Mouse (Mus musculus) kidney, adult 11 months (tissue): Measurements from ENCODE around the gene Prkar1b.
A peak's percentile ranks its signal among the peaks of the same experiment; 100 is the strongest.

Experiments
- DNase-seq: peaks from one replicate; pipeline ENCODE4 v3.0.0; 2022

Gene Prkar1b

DNA sequence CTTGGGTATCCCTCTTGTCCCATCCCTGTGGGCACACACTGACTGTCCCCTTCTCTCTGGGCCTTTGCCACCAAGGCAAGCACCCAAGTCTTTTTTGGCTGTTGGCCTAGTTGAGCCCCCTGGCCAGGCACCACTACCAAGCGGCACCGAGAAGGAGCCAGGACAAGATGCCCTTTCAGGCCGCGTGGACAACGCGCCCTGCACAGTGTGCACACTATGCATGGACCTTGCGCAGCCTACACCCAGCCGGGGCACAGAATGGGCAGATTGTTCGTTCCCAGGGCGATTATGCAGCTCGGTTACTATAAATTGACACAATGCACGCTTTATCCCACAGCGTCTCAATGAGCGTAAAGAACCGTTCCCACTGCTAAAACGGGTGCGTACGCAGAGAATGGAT is 98.5 kb downstream of the Prkar1b start:
- DNase-seq, result no peak

DNA sequence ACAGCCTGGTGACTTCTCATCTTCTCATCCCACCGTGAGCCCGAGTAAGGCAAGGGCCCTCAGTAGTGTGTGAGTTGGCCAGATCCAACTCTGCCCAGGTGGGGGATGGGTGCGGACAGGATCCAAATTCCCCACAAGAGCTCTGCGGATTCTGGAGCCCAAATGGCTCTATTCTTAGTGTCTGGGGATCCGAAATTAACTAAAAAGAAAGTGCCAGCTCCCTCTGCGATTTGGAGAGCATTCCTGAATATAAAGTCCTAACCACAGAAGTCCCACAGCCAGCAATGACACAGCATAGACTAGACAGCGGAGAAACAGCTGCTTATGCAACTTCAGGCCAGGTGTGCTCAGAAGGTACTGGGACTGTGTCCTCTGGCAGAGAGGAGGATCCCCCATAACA is 100.4 kb downstream of the Prkar1b start:
- DNase-seq, result no peak

DNA sequence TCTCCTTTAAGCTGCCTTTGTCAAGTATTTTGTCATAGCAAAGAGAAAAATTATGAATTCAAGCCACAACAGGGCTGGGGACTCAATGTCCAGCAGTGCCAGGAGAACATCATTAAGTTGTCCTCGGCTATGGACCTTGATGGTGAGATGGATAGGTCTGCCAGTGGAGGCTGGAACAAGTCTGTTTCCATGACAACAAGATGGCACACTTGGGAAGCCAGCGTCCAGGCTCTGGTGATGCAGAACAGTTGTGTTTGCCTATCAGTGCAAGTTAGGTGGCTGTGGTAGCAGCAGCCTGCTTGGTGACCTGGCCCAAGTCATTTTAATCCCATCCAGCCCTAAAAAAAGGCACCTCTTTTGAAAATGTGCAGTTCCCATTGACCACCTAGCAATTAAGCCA is 102.6 kb downstream of the Prkar1b start:
- DNase-seq, result no peak

DNA sequence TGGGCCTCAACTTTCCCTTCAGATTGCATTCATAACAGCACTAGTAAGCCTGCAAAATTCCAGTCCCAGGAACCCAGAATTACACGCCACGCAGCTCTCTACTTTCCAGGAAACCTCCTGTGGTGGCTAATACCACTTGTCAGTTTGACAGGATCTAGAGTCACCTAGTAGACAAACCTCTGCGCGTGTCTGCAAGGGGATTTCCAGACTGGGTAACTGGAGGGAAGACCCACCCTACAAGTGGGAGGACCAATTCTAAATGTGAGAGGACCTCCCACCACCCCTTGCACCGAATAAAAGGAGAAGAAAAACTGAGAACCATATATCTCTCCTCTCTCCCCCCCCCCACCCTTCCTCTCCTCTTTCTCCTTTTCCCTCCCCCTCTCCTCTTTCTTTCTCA is 103.2 kb downstream of the Prkar1b start:
- no peak for DNase-seq

DNA sequence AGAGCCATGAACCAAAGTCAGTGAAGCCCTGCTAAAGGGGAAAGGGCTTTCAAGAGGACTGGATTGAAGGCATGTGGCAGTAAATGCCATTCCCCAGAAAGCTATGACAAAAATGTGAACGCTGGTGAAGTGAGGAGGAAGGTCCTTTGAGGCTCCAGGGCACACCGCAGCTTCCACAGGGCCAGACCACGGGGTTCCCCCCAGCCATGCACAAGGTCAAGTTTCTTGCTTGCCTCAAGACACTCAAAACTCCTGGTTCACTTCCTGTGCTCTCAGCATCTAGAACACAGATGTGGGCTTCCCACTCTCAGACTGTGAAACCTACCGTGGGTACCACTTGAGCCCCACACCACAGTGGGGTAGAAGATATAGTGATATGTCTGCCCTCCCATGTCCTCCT is 106.3 kb downstream of the Prkar1b start:
- DNase-seq, result peak; percentile 23

DNA sequence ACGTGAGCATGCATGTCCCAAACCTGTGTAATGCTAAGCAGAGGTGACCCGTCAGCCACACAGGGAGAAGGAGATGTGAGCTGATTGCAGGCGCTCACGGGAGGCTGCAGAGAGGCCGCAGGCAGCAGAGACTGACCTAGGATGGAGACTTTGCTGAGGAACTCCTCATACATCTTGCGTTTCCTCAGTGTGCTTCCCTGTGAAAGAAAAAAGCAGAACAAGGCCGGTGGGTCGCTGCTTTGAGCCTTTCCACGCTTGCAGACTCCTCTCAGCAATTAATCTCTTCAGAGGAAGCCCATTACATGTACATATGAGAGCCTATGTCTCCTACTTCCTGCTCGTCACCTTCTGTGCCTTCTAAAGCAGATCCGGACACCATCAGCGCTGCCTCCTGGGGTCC is 107.5 kb downstream of the Prkar1b start:
- no peak for DNase-seq

DNA sequence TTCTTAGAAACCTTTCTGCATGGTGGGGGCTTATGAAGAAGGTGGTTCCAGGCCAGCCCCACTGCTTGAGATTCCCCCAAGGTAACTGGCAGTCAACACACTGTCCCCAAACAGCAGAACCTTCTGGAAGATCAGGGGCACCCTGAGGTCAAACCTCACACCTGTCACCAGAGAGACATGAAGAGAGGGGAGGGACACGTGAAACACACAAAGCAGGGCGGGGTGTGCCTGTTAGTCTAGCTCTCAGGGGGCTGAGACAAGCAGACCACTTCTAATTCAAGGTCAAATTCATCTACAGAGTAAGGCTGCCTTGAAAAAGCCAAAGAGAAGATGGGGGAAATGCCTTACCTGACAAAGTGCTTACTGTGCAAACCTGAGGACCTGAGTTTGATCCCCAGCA is 114.6 kb downstream of the Prkar1b start:
- no peak for DNase-seq

DNA sequence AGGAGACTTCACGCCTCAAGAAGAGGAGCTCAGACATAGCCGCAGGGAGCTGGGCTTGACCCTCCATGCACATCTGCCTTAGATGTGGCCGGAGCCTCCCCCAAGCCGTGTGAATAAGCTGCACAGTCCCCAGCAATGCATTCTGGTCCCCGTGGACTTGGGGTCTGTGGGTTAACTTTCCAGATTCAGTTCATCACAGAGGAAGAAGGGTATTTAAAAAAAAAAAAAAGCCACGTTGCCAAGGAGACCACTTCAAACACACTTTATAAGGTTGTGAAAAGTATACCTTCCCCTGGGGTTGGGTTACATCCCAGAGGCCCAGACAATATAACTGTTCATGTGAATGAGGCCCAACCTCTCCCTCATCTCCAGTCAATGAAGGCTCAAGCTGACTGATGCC is 115.1 kb downstream of the Prkar1b start:
- no peak for DNase-seq

DNA sequence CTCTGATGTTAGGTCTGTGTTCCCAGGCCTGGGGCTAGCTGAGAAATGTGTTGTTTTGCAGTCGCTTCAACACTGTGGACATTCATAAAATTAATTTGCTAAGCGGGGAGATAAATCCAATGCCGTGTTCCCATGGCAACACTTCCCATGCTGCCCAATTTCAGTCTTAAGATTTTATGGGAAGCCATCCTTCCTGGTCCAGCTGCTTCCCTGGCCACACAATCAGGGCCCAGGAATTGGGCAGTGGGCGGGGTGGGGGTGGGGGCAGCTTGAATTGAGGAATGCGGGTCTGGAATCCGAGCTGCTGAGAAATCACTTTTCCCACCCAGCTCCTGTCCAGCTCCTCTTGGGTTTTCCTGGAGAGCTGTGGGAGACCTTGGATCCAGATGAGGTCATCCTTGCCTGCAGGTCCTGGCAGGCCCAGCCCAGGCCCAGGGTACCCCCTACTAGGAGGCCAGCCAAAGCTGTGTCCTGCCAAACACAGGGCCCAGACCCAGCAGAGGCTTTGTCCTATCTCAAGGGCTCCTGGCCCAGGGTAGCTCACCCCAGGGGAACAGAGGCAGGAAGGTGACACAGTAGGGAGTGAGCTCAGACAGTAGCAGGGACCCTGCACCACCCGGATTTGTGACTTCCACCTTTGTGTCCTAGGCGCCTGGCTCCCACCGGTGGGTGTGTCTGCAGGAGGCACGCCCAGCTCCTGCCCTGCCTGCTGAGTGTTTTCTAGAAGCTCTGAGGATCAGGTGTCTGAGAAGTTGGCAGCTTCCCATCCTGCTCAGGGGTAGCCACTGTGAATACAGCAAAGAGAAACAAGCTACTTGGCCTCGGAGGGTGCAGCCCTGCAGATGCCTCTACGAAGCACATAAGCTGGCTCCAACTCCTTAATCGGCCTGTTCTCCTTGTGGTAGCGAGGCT is 116.1 kb downstream of the Prkar1b start:
- peak; percentile 54 for DNase-seq

DNA sequence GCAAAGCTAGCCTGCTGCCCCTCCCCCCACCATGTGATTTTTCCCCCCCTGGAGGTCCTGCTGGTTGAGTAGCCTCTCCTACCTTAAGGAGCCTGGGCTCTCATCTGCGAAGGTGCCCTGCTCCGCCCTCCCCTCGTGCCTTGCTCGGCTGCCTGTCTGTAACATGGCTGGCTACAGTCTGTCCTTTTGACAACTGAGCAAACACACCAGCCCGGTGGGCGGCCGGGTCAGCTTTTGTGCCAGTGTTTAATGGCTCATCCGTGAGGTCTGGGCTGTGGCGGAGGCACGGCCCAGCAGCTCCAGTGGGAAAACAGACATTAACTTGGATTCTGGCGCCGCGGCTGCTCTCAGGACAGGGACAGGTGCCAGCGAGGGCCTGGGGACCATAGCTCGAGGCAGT is 122.2 kb downstream of the Prkar1b start:
- peak; percentile 67 for DNase-seq

DNA sequence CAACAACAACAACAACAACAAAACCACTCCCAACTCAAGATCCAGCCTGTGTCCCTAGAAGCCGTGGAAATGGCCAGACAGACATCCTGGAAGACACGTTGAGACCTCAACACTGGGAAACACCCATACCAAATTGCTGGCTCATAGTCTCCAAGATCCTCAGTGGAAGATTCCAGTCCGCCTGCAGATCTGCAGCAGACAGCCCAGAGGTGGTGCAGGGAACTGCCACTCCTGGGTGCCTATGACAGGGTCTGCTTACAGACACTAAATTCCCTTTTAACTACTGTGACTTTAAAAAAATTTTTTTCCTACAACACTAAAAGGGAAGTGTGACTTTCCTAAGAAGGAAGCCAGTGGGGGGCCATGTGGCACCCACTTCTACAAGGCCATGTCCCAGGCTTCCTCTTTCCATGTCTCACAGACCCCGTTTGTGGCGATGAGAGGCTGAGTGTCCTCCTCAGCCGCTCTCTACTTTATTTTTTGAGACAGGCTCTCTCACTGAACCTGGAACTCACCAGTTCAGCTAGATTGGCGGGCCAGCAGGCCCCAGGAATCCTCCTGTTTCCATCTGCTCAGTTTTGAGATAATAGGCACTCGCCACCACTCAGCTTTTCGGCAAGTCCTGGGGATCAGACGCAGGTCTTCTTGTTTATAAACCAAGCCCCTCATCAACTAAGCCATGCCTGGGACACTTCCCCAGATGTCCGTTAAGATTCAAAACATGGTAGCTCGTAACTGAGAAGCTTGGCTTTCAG is 125.3 kb downstream of the Prkar1b start:
- no peak for DNase-seq

DNA sequence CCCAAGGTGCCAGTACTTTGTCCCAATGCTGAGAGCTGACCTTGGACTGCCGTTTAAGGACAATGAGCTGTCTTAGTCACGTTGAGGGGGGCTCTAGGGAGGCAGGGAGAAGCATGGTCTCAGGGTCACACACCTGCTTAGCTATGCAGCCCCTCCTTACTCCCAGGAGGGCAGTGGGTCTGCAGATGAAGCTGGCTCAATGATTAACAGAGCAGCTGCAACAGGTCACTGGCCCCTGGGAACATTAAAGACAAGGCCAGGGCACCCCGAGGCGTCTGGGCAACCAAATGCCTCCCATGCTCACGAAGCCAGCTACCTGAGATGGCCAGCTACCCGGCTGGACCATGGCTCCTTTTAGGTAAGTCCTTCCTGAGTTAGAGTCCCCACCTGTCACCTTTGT is 129.2 kb downstream of the Prkar1b start:
- peak; percentile 72 for DNase-seq

DNA sequence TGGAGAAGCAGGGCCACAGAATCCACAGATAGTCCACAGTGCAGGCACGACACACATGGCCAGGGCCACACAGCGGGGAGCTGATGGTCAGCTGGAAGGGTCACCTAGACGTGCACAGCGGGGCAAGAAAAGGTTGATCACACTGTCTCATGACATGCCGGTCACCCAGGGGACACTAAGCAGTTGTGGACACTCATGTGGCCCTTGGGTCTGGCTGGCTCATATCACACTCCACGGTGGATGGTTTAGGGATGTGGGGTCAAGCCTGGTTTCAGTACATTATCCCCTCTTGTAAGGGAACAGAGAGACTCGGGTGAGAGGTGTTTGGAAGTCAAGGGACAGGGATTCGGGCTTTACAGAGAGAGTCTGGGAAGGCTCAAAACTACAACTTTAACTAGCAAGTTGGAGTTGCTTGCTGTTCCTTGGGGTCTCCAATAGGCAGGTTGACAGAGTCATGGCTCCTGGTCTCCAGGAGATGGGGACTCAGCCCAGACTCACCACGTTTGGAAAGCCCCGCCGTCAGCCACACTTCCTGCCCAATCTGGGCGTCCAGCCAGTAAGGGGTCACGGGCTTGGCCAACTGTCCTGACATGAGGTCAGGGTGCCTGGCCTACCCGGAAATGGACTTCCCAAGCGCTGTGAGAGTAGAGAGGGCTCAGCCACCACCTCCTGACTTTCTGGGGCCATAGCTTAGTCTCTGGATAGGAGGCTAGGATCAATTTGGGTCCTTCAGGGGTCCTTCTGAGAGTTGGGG is 132.3 kb downstream of the Prkar1b start:
- peak; percentile 87 for DNase-seq

DNA sequence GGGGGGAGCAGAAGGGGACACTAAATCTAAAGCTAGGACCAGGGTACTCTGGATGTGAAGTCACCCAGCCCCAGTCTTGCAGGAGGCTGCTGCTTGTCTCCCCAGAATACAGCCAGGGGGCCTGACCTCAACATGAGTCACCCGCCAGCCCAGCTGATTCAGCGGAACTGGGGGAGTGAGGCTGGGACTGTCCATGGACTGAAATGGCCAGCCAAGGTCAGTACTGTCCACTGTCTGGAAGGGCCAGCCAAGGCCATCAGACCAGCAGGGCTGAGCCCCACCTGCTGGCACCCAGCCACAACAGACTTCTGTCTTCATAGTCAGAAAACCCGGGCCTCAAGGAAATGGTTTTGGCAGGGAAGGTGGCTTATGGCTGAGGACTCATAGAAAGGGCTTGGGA is 134.7 kb downstream of the Prkar1b start:
- peak; percentile 81 for DNase-seq

DNA sequence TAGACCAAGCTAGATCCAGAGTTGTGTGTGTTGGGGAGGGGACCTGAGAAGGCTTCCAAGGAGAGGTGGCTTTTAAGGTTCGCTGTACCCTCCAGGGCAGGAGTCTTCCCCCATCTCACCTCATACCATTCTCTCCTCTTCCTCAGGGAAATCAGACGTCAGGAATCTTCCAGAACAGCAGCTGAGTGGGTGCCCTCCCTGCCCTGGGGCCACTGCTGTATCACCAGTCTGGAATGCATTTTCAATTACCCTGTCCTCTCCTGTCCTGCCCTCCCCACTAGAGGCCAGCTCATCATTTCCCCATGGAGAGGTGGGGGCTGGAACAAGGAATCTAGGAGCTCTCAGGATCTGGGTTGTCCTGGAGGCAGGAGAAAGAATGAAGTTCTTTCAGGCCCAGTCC is 139.2 kb downstream of the Prkar1b start:
- no peak for DNase-seq

DNA sequence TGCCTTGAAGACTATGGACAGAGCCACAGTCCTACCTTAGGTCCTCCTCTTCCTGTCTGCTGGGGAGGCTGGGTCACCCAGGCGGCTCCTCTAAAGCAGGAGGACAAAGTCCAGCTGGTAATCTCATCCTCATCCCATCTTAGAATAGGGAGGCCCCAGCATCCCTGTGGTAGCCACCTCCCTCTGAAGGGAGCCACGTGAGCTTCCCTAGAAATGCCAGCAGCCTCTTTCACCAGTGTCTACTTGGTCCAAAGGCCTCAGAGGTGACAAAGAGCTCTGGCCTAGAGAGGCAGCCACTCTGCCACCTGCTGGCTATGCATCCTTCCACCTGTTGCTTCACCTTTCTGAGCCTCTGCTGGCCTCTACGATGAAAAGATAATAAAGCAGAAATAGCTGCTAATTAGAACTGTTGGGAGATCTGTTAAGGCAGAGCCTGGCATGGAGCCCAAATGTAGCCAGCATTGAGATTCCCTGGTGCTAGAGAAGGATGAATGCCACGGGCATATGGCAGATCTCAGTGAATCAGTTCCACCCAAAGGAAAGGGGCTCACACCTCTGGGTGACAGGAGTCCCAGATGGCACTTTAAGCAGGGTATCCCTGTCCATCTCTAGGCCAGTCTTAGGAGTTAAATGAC is 142.5 kb downstream of the Prkar1b start:
- peak; percentile 82 for DNase-seq

DNA sequence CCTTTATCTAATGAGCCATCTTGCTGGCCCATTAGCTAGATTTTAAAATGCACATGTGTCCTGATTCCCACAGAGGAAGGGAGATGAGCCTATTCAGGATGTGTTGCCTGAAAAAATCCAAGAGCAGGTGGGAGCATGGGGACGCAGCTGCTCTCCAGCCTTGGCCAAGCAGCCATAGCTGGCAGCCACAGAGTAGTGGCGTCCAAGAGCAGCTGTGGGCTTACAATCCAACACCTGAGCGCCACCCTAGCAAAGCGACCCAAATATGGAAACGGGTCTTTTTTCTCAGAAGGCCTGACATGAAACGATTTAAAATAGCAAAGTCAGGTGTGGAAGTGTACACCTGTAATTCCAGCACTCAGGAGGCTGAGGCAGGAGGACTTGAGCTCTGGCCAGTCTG is 145.2 kb downstream of the Prkar1b start:
- no peak for DNase-seq

DNA sequence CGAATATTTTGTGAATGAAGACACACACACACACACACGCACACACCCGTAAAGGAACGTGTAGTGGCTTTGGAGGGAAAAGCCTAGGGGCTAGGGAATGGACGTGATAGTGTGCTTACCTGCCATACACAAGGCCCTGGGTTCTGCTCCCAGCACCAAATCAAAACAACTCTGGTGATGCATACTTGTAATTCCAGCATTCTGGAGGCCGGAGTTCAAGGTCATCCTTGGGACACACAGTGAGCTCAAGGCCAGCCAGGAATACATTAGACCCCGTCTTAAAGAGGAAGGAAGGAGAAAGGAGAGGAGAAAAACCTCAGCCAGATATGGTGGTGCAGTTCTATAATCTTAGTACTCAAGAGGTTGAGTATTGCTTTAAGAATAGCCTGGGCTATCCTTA is 150.1 kb downstream of the Prkar1b start:
- no peak for DNase-seq

DNA sequence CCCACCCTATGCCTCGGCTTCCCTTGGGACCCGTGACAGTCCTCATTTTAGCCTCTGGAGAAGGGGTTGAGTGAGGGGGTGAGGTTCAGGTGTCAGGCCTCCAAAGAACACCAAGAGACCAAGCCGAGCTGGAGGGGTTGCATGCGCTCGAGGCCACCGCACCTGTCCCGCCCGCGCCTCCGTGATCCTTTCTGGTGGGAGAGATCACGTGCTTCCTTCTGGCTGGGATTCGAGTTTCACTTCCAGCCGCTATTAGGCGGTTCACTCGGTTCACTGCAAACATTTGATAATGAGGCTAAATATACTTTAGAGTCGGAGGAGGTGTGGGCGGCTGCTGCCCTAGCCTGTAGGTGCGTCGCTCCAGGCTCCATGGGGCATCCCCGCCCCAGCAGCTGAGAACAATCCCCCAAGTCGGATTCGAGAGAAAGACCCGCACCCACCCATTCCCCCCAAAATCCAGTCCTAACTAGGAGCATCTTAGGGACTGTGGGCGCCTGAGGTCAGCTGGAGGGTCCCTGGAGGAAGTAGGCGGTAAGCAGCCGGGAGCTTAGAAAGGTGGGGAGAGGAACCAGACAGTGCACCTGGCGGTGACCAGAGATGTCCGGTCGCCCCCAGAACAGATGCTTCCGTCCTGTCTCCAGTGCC is 151.7 kb downstream of the Prkar1b start:
- DNase-seq, result peak; percentile 60

DNA sequence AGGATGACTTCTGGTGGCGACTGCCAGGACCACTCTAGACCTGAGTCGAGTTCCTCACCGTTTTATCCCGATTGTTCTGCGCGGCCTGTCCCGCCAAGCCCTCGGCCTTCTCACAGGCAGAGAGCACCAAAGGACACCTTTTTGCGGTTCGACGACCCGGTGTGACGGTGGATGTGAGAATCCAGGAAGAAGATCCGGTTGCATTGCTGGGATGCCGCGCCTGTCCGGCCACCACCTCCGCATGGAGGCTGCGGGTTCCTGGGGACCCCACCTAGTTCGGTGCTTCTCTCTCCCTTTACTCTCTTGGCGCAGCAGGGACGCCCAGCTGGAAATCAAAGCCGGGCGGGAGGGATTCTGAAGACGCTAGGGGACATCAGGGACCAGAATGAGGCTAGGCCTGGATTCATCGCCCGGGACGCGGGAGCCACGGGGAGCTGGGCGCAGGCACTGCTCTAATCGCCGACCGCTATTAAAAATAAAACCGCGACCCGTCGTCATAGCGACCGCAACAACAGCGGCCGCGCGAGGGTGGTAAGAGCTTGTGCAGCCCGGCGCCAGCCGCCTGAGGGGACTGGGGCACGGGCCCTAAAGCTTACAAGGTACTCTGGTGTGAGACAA is 152.5 kb downstream of the Prkar1b start, which contains the start of gene Pdgfa:
Gene Pdgfa (minus strand): TSS at position 200 of the 618 bp plus-strand sequence.
- peak; percentile 60 for DNase-seq

DNA sequence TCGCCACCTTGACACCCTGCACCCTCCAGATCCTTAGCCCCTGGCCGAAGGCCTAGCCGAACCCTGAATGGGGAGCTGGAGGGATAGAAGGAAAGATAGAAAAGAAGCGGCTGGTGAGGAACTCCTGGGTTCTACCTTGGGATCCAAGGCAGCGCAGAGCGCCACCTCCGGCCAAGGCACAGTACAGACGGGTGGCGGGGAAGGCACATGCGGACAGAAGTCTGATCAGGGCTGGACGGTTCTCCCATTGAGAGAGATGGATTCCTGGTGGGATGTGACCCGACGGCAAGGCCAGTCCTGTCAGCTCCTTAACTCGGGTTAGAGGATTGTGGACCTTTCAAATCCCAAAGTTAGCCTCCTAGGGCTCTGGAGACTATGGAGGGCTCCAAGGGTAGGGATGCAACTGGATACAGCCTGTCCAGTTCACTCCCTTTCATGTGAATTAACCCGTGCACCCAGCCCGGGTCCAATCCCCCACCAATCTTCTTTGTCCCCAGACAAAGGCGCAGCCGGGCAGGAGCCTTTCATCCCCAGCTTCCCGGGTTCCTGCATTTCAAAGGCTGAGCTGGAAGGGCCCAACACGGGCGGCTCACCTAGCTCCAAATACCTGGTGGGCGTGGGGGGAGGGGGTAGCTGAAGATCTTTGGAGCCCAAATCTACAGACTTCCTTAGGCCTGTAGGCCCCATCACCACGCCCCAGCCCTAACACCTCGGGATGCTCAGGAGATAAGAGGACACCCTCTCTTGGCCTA is 153.3 kb downstream of the Prkar1b start:
- no peak for DNase-seq
